Mouse (Mus musculus) cortical plate, adult 2 months (tissue): ENCODE data around the gene Hoga1. TPM values are rescaled to one million over a fixed set of nuclear protein-coding genes. Genes with fewer than 3 reads are reported as not detected.
A peak's percentile ranks its signal among the peaks of the same experiment; 100 is the strongest.
"Not testable (repeated sequence)": the region's sequence is repeated elsewhere in the genome, so short reads cannot be mapped to it uniquely, and the experiment has no call there.

Experiments
- H3K27ac ChIP-seq: fragments of 200-500 bp; 2 replicates; pipeline ENCODE4 v1.5.1; 2012; ENCODE audit warnings: low read length, control low read depth, inconsistent platforms; ENCODE audit not compliant: insufficient read depth
- H3K4me1 ChIP-seq: fragments of 200-500 bp; 2 replicates; pipeline ENCODE4 v1.6.1; 2011; ENCODE audit warnings: low read length; ENCODE audit not compliant: control insufficient read depth, insufficient read depth
- H3K4me3 ChIP-seq: fragments of 200-500 bp; 2 replicates; pipeline ENCODE4 v1.5.1; 2011; ENCODE audit warnings: mild to moderate bottlenecking, low read length, control low read depth; ENCODE audit not compliant: insufficient read depth
- CTCF ChIP-seq: fragments of 200-500 bp; IDR thresholded peaks from 2 replicates; pipeline ENCODE4 v1.5.1; 2011; ENCODE audit warnings: mild to moderate bottlenecking, control low read depth, low read length; ENCODE audit not compliant: insufficient read depth; ENCODE audit errors: extremely low read depth
- POLR2A ChIP-seq: fragments of 200-500 bp; IDR thresholded peaks from 2 replicates; pipeline ENCODE4 v1.6.1; 2011; ENCODE audit warnings: mild to moderate bottlenecking, low read length, control low read depth; ENCODE audit not compliant: insufficient read depth; ENCODE audit errors: extremely low read depth
- polyA plus RNA-seq: library from polyadenylated mRNA; depleted of rRNA; stranded (reverse); fragments of >200 nt; gene quantifications from 2 replicates; pipeline ENCODE4 v1.2.3, GENCODE M21; 2012

The Hoga1 gene
- polyA plus RNA-seq, 1 experiment: 1.4 TPM

GRCm38 (mm10) chr19:42080469-42080868, 35.1 kb downstream of the Hoga1 start:
- no peak for TF ChIP-seq POLR2A
- TF ChIP-seq CTCF: no peak
- H3K27ac ChIP-seq: no peak overlapping the region
- no peak overlapping the region for H3K4me3 ChIP-seq
- no peaks in the 10 kb centered on the region for H3K4me1 ChIP-seq

GRCm38 (mm10) chr19:42081613-42082012, 36.2 kb downstream of the Hoga1 start:
- H3K4me1 ChIP-seq, H3K4me3 ChIP-seq, H3K27ac ChIP-seq: not testable (repeated sequence)

GRCm38 (mm10) chr19:42085690-42086089, 40.3 kb downstream of the Hoga1 start:
- TF ChIP-seq CTCF (no peak), POLR2A (no peak)
- Histone ChIP-seq H3K4me3 (peak overlapping the region; percentile 86), H3K27ac (no peak overlapping the region), H3K4me1 (no peaks in the 10 kb centered on the region; the same call in 1 of the 2 replicates)

GRCm38 (mm10) chr19:42086166-42086565, 40.8 kb downstream of the Hoga1 start, which contains the start of gene Morn4:
Gene Morn4 (minus strand): TSS chr19:42086357.
- Histone ChIP-seq H3K4me1 (peaks cover under 1% of the 10 kb centered on the region; the same call in 1 of the 2 replicates), H3K27ac (no peak within 1 kb of the TSS), H3K4me3 (peak within 1 kb of the TSS; percentile 86)
- TF ChIP-seq CTCF (no peak), POLR2A (peak; percentile 89)

GRCm38 (mm10) chr19:42089103-42089747, 43.8 kb downstream of the Hoga1 start:
- no peak overlapping the region for H3K4me3 ChIP-seq
- peaks cover 1% of the 10 kb centered on the region; the same call in 1 of the 2 replicates for H3K4me1 ChIP-seq
- TF ChIP-seq CTCF (no peak), POLR2A (0 out of 2 replicates have a peak, but pooled peaks have one; percentile 13)
- H3K27ac ChIP-seq: peak overlapping the region; percentile 0; the same call in 1 of the 2 replicates

GRCm38 (mm10) chr19:42089748-42090595, 44.6 kb downstream of the Hoga1 start, which contains the start of gene Pi4k2a:
Gene Pi4k2a (plus strand): TSS chr19:42090470.
- Histone ChIP-seq H3K4me1 (peaks cover 1% of the 10 kb centered on the region; the same call in 1 of the 2 replicates), H3K4me3 (peak within 1 kb of the TSS; percentile 37), H3K27ac (peak within 1 kb of the TSS; percentile 0; the same call in 1 of the 2 replicates)
- no peak for TF ChIP-seq CTCF
- peak; percentile 79 for TF ChIP-seq POLR2A

GRCm38 (mm10) chr19:42090637-42091141, 45.3 kb downstream of the Hoga1 start:
- Histone ChIP-seq H3K4me3 (peak overlapping the region; percentile 37), H3K27ac (no peak overlapping the region), H3K4me1 (peaks cover 1% of the 10 kb centered on the region; the same call in 1 of the 2 replicates)
- no peak for TF ChIP-seq POLR2A
- no peak for TF ChIP-seq CTCF

- Histone ChIP-seq H3K27ac (no peak overlapping the region), H3K4me3 (no peak overlapping the region), H3K4me1 (no peaks in the 10 kb centered on the region)
- TF ChIP-seq POLR2A: no peak
- no peak for TF ChIP-seq CTCF
Observed at GRCm38 (mm10) chr19:42099406-42099805, 54.0 kb downstream of the Hoga1 start.

GRCm38 (mm10) chr19:42104681-42105080, 59.3 kb downstream of the Hoga1 start:
- Histone ChIP-seq H3K4me3 (no peak overlapping the region), H3K4me1 (no peaks in the 10 kb centered on the region; the same call in 1 of the 2 replicates), H3K27ac (no peak overlapping the region)
- TF ChIP-seq POLR2A (no peak), CTCF (no peak)
